Mouse (Mus musculus) MEL (cell line): ENCODE measurements at regions not wholly inside any gene's neighbourhood (a gene's known extent, or its start where the extent isn't known, plus 50 kb on each side); places are given as distances from the start of the nearest gene placed in this dataset.

Experiments
- DNase-seq: peaks from one replicate; pipeline ENCODE4 v3.0.0; 2011; ENCODE audit warnings: low read depth, low spot score
- H3K27ac ChIP-seq: 2 replicates; pipeline ENCODE4 v1.5.1; 2012; ENCODE audit warnings: low read depth, mild to moderate bottlenecking, control low read depth, low read length, moderate library complexity; ENCODE audit not compliant: control insufficient read depth
- H3K27me3 ChIP-seq, 2 experiments: fragments of 150-350 bp in 1 of 2; sonication (generic) in 1 of 2; 2 replicates each; pipeline ENCODE4 v1.6.1; 2012; ENCODE audit warnings: low read length in 2 of 2, mild to moderate bottlenecking in 2 of 2, improper control_type of control experiment in 1 of 2, moderate library complexity in 1 of 2; ENCODE audit not compliant: insufficient read depth in 2 of 2, control insufficient read depth in 1 of 2
- H3K36me3 ChIP-seq, 2 experiments: 2 replicates each; pipeline ENCODE4 v1.6.1; 2012 to 2014; ENCODE audit warnings: low read length in 2 of 2, improper control_type of control experiment in 1 of 2, inconsistent platforms in 1 of 2, mild to moderate bottlenecking in 1 of 2; ENCODE audit not compliant: insufficient read depth in 2 of 2, control insufficient read depth in 1 of 2
- H3K4me1 ChIP-seq, 2 experiments: fragments of 150-350 bp in 1 of 2; sonication (generic) in 1 of 2; 2 replicates each; pipeline ENCODE4 v1.6.1; 2012; ENCODE audit warnings: low read length in 2 of 2, improper control_type of control experiment in 1 of 2, mild to moderate bottlenecking in 1 of 2; ENCODE audit not compliant: insufficient read depth in 2 of 2, control insufficient read depth in 1 of 2
- H3K4me3 ChIP-seq, 2 experiments: fragments of 150-350 bp in 1 of 2; sonication (generic) in 1 of 2; 2 replicates each; pipeline ENCODE4 v1.5.1; 2012; ENCODE audit warnings: low read depth in 2 of 2, low read length in 2 of 2, mild to moderate bottlenecking in 2 of 2, moderate library complexity in 2 of 2, control low read depth in 1 of 2, improper control_type of control experiment in 1 of 2; ENCODE audit not compliant: control insufficient read depth in 1 of 2, insufficient read depth in 1 of 2
- H3K79me2 ChIP-seq: 2 replicates; pipeline ENCODE4 v1.6.1; 2012; ENCODE audit warnings: mild to moderate bottlenecking, low read length, moderate library complexity; ENCODE audit not compliant: control insufficient read depth, poor library complexity, insufficient read depth
- H3K9ac ChIP-seq: 2 replicates; pipeline ENCODE4 v1.6.1; 2012; ENCODE audit warnings: low read depth, mild to moderate bottlenecking, control low read depth, low read length, moderate library complexity; ENCODE audit not compliant: control insufficient read depth, poor library complexity, severe bottlenecking
- H3K9me3 ChIP-seq: fragments of 150-350 bp; sonication (generic); replicated peaks from 2 replicates; pipeline ENCODE4 v1.6.1; 2012; ENCODE audit warnings: mild to moderate bottlenecking, low read length, improper control_type of control experiment, moderate library complexity; ENCODE audit not compliant: insufficient read depth
- BHLHE40 ChIP-seq: IDR thresholded peaks from 2 replicates; pipeline ENCODE4 v1.6.1; 2012; ENCODE audit warnings: low read depth, mild to moderate bottlenecking, inconsistent platforms, low read length, improper control_type of control experiment, borderline replicate concordance
- CHD2 ChIP-seq: IDR thresholded peaks from 2 replicates; pipeline ENCODE4 v1.6.1; 2011; ENCODE audit warnings: low read length, improper control_type of control experiment
- CTCF ChIP-seq, 3 experiments: IDR thresholded peaks in 2 of 3; conservative IDR thresholded peaks in 1 of 3; 2 replicates each; pipeline ENCODE4 v1.5.1; 2011 to 2012; ENCODE audit warnings: low read length in 3 of 3, low read depth in 2 of 3, mild to moderate bottlenecking in 2 of 3, improper control_type of control experiment in 1 of 3, inconsistent platforms in 1 of 3, mixed read lengths in 1 of 3, moderate library complexity in 1 of 3; ENCODE audit not compliant: control insufficient read depth in 1 of 3, insufficient read depth in 1 of 3, poor library complexity in 1 of 3, severe bottlenecking in 1 of 3
- ELF1 ChIP-seq: IDR thresholded peaks from 2 replicates; pipeline ENCODE4 v1.6.1; 2014; ENCODE audit warnings: low read depth, mild to moderate bottlenecking, inconsistent platforms, low read length, improper control_type of control experiment, moderate library complexity
- EP300 ChIP-seq, 2 experiments: IDR thresholded peaks; 2 replicates each; pipeline ENCODE4 v1.6.1; 2011; ENCODE audit warnings: improper control_type of control experiment in 2 of 2, low read length in 2 of 2, low read depth in 1 of 2, mild to moderate bottlenecking in 1 of 2
- ETS1 ChIP-seq: IDR thresholded peaks from 2 replicates; pipeline ENCODE4 v1.6.1; 2012; ENCODE audit warnings: low read depth, mild to moderate bottlenecking, inconsistent platforms, low read length, improper control_type of control experiment, moderate library complexity
- HCFC1 ChIP-seq: IDR thresholded peaks from 2 replicates; pipeline ENCODE4 v1.6.1; 2012; ENCODE audit warnings: low read depth, mild to moderate bottlenecking, inconsistent platforms, low read length, improper control_type of control experiment, moderate library complexity
- JUND ChIP-seq: IDR thresholded peaks from 2 replicates; pipeline ENCODE4 v1.6.1; 2011; ENCODE audit warnings: low read depth, mild to moderate bottlenecking, improper control_type of control experiment, low read length
- MAFK ChIP-seq: IDR thresholded peaks from 2 replicates; pipeline ENCODE4 v1.6.1; 2011; ENCODE audit warnings: low read depth, mild to moderate bottlenecking, low read length, improper control_type of control experiment, borderline replicate concordance
- MYB ChIP-seq: IDR thresholded peaks from 2 replicates; pipeline ENCODE4 v1.6.1; 2011; ENCODE audit warnings: mild to moderate bottlenecking, low read depth, low read length, improper control_type of control experiment
- MYC ChIP-seq: IDR thresholded peaks from 2 replicates; pipeline ENCODE4 v1.6.1; 2011; ENCODE audit warnings: low read depth, mild to moderate bottlenecking, low read length, improper control_type of control experiment, moderate library complexity
- NELFE ChIP-seq: IDR thresholded peaks from 2 replicates; pipeline ENCODE4 v1.6.1; 2011; ENCODE audit warnings: low read depth, low read length, improper control_type of control experiment
- NRF1 ChIP-seq: IDR thresholded peaks from 2 replicates; pipeline ENCODE4 v1.6.1; 2014; ENCODE audit warnings: low read depth, mild to moderate bottlenecking, inconsistent platforms, low read length, improper control_type of control experiment, moderate library complexity; ENCODE audit not compliant: poor library complexity, insufficient read depth, severe bottlenecking
- POLR2A ChIP-seq, 2 experiments: IDR thresholded peaks; 2 replicates each; pipeline ENCODE4 v1.6.1; 2011 to 2012; ENCODE audit warnings: low read length in 2 of 2, mild to moderate bottlenecking in 2 of 2, control low read depth in 1 of 2, improper control_type of control experiment in 1 of 2, low read depth in 1 of 2, moderate library complexity in 1 of 2; ENCODE audit not compliant: control insufficient read depth in 1 of 2, insufficient read depth in 1 of 2, poor library complexity in 1 of 2
- RAD21 ChIP-seq: IDR thresholded peaks from 2 replicates; pipeline ENCODE4 v1.6.1; 2011; ENCODE audit warnings: mild to moderate bottlenecking, low read depth, low read length, improper control_type of control experiment
- SMC3 ChIP-seq: IDR thresholded peaks from 2 replicates; pipeline ENCODE4 v1.6.1; 2011; ENCODE audit warnings: low read depth, low read length, improper control_type of control experiment
- TBP ChIP-seq: IDR thresholded peaks from 2 replicates; pipeline ENCODE4 v1.8.0; 2011; ENCODE audit warnings: low read depth, low read length, improper control_type of control experiment
- UBTF ChIP-seq: IDR thresholded peaks from 2 replicates; pipeline ENCODE4 v1.6.1; 2012; ENCODE audit warnings: low read depth, mild to moderate bottlenecking, inconsistent platforms, low read length, improper control_type of control experiment, moderate library complexity, borderline replicate concordance; ENCODE audit not compliant: insufficient read depth
- USF1 ChIP-seq: IDR thresholded peaks from 2 replicates; pipeline ENCODE4 v1.6.1; 2014; ENCODE audit warnings: low read depth, mild to moderate bottlenecking, inconsistent platforms, low read length, improper control_type of control experiment, moderate library complexity

- no peak overlapping the region for H3K4me3 ChIP-seq
- no peak for DNase-seq
- H3K9me3 ChIP-seq = no peaks in the 10 kb centered on the region
- TF ChIP-seq HCFC1 (no peak), NELFE (no peak), TBP (no peak), MYB (no peak), USF1 (no peak), POLR2A (IDR thresholded peaks at IDR 0.05; ENCODE audit: control insufficient read depth in 1 of 2, insufficient read depth in 1 of 2, low read depth in 1 of 2, low read length in 2 of 2, poor library complexity in 1 of 2) (no peak), RAD21 (no peak), SMC3 (no peak), UBTF (no peak), JUND (no peak), MYC (no peak), MAFK (no peak), CHD2 (no peak), CTCF (IDR thresholded peaks at IDR 0.05 in 2 of 3, conservative IDR thresholded peaks at IDR 0.05 in 1 of 3; ENCODE audit: control insufficient read depth in 1 of 3, insufficient read depth in 1 of 3, low read depth in 2 of 3, low read length in 3 of 3, poor library complexity in 1 of 3, severe bottlenecking in 1 of 3) (no peak)
- no peaks in the 10 kb centered on the region for H3K4me1 ChIP-seq
- H3K9ac ChIP-seq = no peak overlapping the region
- no peaks in the 10 kb centered on the region for H3K36me3 ChIP-seq
- no peaks in the 10 kb centered on the region for H3K27me3 ChIP-seq
- no peak overlapping the region for H3K27ac ChIP-seq
- H3K79me2 ChIP-seq = no peaks in the 10 kb centered on the region
These were observed 129.9 kb downstream of the Lrrc30 start for GRCm38 (mm10) chr17:67502628-67503027.

- Histone ChIP-seq H3K27ac (no peak overlapping the region), H3K79me2 (no peaks in the 10 kb centered on the region), H3K27me3 (no peaks in the 10 kb centered on the region), H3K4me1 (no peaks in the 10 kb centered on the region), H3K36me3 (no peaks in the 10 kb centered on the region), H3K9ac (no peak overlapping the region), H3K4me3 (no peak overlapping the region), H3K9me3 (no peaks in the 10 kb centered on the region)
- DNase-seq = no peak
- TF ChIP-seq SMC3 = no peak
- no peak for TF ChIP-seq TBP
These were observed 132.5 kb downstream of the Lrrc30 start for GRCm38 (mm10) chr17:67499783-67500641.

- H3K36me3 ChIP-seq = no peaks in the 10 kb centered on the region
- TF ChIP-seq ELF1 (no peak), UBTF (no peak), ETS1 (no peak), BHLHE40 (no peak), NRF1 (no peak), EP300 (IDR thresholded peaks at IDR 0.05; ENCODE audit: low read depth in 1 of 2, low read length in 2 of 2) (no peak)
- H3K9me3 ChIP-seq = no peaks in the 10 kb centered on the region
- no peaks in the 10 kb centered on the region for H3K27me3 ChIP-seq
- no peak overlapping the region for H3K27ac ChIP-seq
- no peaks in the 10 kb centered on the region for H3K4me1 ChIP-seq
- no peak for DNase-seq
- H3K79me2 ChIP-seq = no peaks in the 10 kb centered on the region
- no peak overlapping the region for H3K9ac ChIP-seq
- H3K4me3 ChIP-seq = no peak overlapping the region
These were observed 135.1 kb downstream of the Lrrc30 start for GRCm38 (mm10) chr17:67497380-67497779.
